Mouse (Mus musculus): Measurements from ENCODE around the gene Wdr63. TPM values are rescaled to one million over a fixed set of nuclear protein-coding genes. Genes with fewer than 3 reads are reported as not detected.

The Wdr63 gene
- total and polyA plus RNA-seq, 3 experiments = not detected

DNA sequence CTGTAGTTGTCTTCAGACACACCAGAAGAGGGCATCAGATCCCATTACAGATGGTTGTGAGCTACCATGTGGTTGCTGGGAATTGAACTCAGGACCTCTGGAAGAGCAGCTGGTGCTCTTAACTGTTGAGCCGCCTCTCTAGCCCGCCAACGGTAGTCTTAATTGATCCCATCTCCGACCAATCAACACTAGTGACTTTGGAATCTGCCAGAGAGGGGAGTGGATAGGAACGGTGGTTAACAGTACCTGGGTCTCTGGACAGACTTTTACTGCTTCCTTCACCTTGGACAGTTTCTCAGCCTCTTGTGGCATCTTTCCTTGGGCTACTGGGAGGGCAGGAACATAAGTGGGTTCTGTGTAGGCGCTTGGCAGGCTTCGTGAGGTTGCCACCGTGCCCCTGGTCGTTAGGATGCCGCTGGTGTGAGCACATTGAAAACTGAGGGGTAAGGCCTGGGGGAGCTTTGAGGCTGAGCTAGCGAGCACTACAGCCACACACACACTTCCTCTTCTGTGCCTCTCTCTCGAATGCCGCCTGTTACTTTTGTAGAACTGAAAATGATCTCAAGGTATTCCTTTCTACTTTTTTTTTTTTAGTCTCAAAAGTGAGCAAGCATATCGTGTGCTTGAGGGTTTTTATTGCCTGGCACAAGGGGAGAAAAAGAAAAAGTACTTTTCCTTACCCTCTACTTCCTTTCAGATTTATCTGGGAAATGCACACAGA lies 114.3 kb downstream of the Wdr63 start (continued):
- 0 out of 6 replicates have a peak, but pooled peaks of 1 of the 3 experiments have one; percentile 9 for TF ChIP-seq CTCF (IDR thresholded peaks at IDR 0.05 in 2 of 3, conservative IDR thresholded peaks at IDR 0.05 in 1 of 3; ENCODE audit: control insufficient read depth in 1 of 3, insufficient read depth in 1 of 3, low read depth in 2 of 3, low read length in 3 of 3, poor library complexity in 1 of 3, severe bottlenecking in 1 of 3)
- no peak for TF ChIP-seq UBTF (IDR thresholded peaks at IDR 0.05; ENCODE audit: borderline replicate concordance, insufficient read depth, low read depth, low read length)
- TF ChIP-seq SIN3A (IDR thresholded peaks at IDR 0.05; ENCODE audit: low read length) = peak; percentile 26; the same call in 1 of the 2 replicates
- TF ChIP-seq ZKSCAN1 (IDR thresholded peaks at IDR 0.05; ENCODE audit: low read depth, low read length) = no peak
- no peak for TF ChIP-seq ZMIZ1 (IDR thresholded peaks at IDR 0.05; ENCODE audit: low read depth, low read length)
- 0 out of 2 replicates have a peak, but pooled peaks have one; percentile 27 for TF ChIP-seq NELFE (IDR thresholded peaks at IDR 0.05; ENCODE audit: low read depth, low read length)
- TF ChIP-seq MXI1 (IDR thresholded peaks at IDR 0.05; ENCODE audit: low read depth, low read length) = no peak; the same call in 1 of the 2 replicates
- TF ChIP-seq CHD1 (IDR thresholded peaks at IDR 0.05; ENCODE audit: low read depth, low read length) = no peak
- no peak for TF ChIP-seq MAZ (IDR thresholded peaks at IDR 0.05; ENCODE audit: low read depth, low read length)
- TF ChIP-seq HCFC1 (IDR thresholded peaks at IDR 0.05; ENCODE audit: low read depth, low read length) = peak; percentile 32; the same call in 1 of the 2 replicates

DNA sequence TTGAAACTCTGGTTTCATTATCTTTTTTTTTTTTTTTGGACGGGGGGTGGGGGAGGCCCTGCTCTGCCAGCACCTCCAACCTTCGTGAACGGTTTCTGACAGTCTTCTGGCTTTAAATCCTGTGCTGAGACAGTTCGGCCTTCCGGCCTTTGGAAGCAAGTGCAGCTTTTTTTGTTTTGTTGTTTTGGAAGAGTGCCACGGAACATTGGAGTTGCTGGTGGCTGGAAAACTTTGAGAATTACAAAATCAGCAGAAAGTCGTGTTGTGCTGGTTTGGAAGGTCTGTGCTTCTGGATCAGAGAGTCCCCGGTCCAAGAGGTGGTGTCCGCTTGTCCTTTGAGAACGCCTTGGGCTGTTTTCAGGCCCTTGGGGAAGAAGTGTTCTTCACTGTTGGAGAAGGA lies 115.1 kb downstream of the Wdr63 start:
- Histone ChIP-seq H3K4me3 (ENCODE audit: control insufficient read depth in 1 of 2, insufficient read depth in 1 of 2, low read depth in 2 of 2, low read length in 2 of 2) (peak overlapping the region; percentile 29 to 30; a peak in 3 of 4 replicates), H3K9me3 (replicated peaks; ENCODE audit: insufficient read depth, low read length) (no peaks in the 10 kb centered on the region), H3K36me3 (ENCODE audit: control insufficient read depth in 1 of 2, insufficient read depth in 2 of 2, low read length in 2 of 2) (peaks cover 1 to 15% of the 10 kb centered on the region in 2 experiments; a peak in 3 of 4 replicates), H3K27ac (ENCODE audit: control insufficient read depth, low read depth, low read length) (peak overlapping the region; percentile 35), H3K79me2 (ENCODE audit: control insufficient read depth, insufficient read depth, low read length, poor library complexity) (peaks cover 53% of the 10 kb centered on the region), H3K4me1 (ENCODE audit: control insufficient read depth in 1 of 2, insufficient read depth in 2 of 2, low read length in 2 of 2) (peaks cover 8 to 11% of the 10 kb centered on the region in 2 experiments; a peak in 3 of 4 replicates), H3K27me3 (ENCODE audit: control insufficient read depth in 1 of 2, insufficient read depth in 2 of 2, low read length in 2 of 2) (no peaks in the 10 kb centered on the region), H3K9ac (ENCODE audit: control insufficient read depth, low read depth, low read length, poor library complexity, severe bottlenecking) (peak overlapping the region; percentile 50)
- TF ChIP-seq TAL1 (IDR thresholded peaks at IDR 0.05; ENCODE audit: low read length) (no peak), MAFK (IDR thresholded peaks at IDR 0.05; ENCODE audit: borderline replicate concordance, low read depth, low read length) (no peak), ZNF384 (IDR thresholded peaks at IDR 0.05; ENCODE audit: low read depth, low read length) (no peak), POLR2AphosphoS2 (IDR thresholded peaks at IDR 0.05; ENCODE audit: low read length) (no peak), MYB (IDR thresholded peaks at IDR 0.05; ENCODE audit: low read depth, low read length) (no peak), USF1 (IDR thresholded peaks at IDR 0.05; ENCODE audit: low read depth, low read length) (no peak), RCOR1 (IDR thresholded peaks at IDR 0.05; ENCODE audit: low read depth, low read length) (no peak)
- DNase-seq (ENCODE audit: low read depth, low spot score) = no peak

Data from MEL (cell line).